Mouse (Mus musculus) midbrain, embryonic 12.5 days (tissue): ENCODE data around the gene Kirrel. TPM values are rescaled to one million over a fixed set of nuclear protein-coding genes. Genes with fewer than 3 reads are reported as not detected.

Experiments
- ATAC-seq: fragments of 200-750 bp; cut with Nextera tagmentation; 2 replicates; pipeline ENCODE4 v1.8.0; 2017; ENCODE audit warnings: low read depth, moderate TSS enrichment, moderate library complexity; ENCODE audit not compliant: low FRiP score
- H3K27ac ChIP-seq: fragments of 300-500 bp; sonication (generic); replicated peaks from 2 replicates; pipeline ENCODE4 v1.5.1; 2016; ENCODE audit warnings: mild to moderate bottlenecking
- H3K27me3 ChIP-seq: fragments of 300-500 bp; sonication (generic); 2 replicates; pipeline ENCODE4 v1.6.1; 2016; ENCODE audit warnings: mild to moderate bottlenecking
- H3K36me3 ChIP-seq: fragments of 300-500 bp; sonication (generic); 2 replicates; pipeline ENCODE4 v1.6.1; 2016
- H3K4me1 ChIP-seq: fragments of 300-500 bp; sonication (generic); 2 replicates; pipeline ENCODE4 v1.6.1; 2016
- H3K4me2 ChIP-seq: fragments of 300-500 bp; sonication (generic); replicated peaks from 2 replicates; pipeline ENCODE4 v1.6.1; 2016; ENCODE audit warnings: mild to moderate bottlenecking, moderate library complexity
- H3K4me3 ChIP-seq: fragments of 300-500 bp; sonication (generic); 2 replicates; pipeline ENCODE4 v1.5.1; 2016; ENCODE audit warnings: mild to moderate bottlenecking
- H3K9ac ChIP-seq: fragments of 300-500 bp; sonication (generic); replicated peaks from 2 replicates; pipeline ENCODE4 v1.6.1; 2016; ENCODE audit warnings: mild to moderate bottlenecking, moderate library complexity
- H3K9me3 ChIP-seq: fragments of 300-500 bp; sonication (generic); 2 replicates; pipeline ENCODE4 v1.6.1; 2016; ENCODE audit warnings: mild to moderate bottlenecking
- WGBS: fragments of 180-500 bp; shearing (Covaris S2); methylation state at CpG from one replicate; pipeline ENCODE4 v1.1.7; 2016; 5-methylcytosine and 5-hydroxymethylcytosine counted together
- polyA plus RNA-seq: library from polyadenylated mRNA; unstranded; fragments of >200 nt; fragmentation: Nextera tagmentation; extraction: Ambion mirVana; gene quantifications from 2 replicates; pipeline ENCODE4 v1.2.1, GENCODE M21; 2016

Kirrel gene
- polyA plus RNA-seq, 1 experiment from 2014 or later = 12.9 TPM

GRCm38 (mm10) chr3:87175438-87175815 lies 880 bp upstream of the Kirrel start:
- no peak overlapping the region for H3K4me3 ChIP-seq
- H3K4me2 ChIP-seq = no peak overlapping the region

GRCm38 (mm10) chr3:87174769-87175437 lies 356 bp upstream of the Kirrel start:
- H3K9ac ChIP-seq = peak overlapping the region; percentile 81
- no peaks in the 10 kb centered on the region for H3K9me3 ChIP-seq
- H3K27me3 ChIP-seq = no peaks in the 10 kb centered on the region
- peaks cover 43% of the 10 kb centered on the region for H3K4me1 ChIP-seq
- WGBS = 1% methylated on average over 25 of the region's 25 CpGs
- no peak; the same call in 1 of the 2 replicates for ATAC-seq
- H3K4me2 ChIP-seq = peak overlapping the region; percentile 72
- peak overlapping the region; percentile 73 for H3K27ac ChIP-seq
- H3K4me3 ChIP-seq = peak overlapping the region; percentile 64
- no peaks in the 10 kb centered on the region for H3K36me3 ChIP-seq

More at GRCm38 (mm10) chr3:87175438-87175815, 880 bp upstream of the Kirrel start:
- Histone ChIP-seq H3K27me3 (no peaks in the 10 kb centered on the region), H3K9ac (no peak overlapping the region), H3K9me3 (no peaks in the 10 kb centered on the region), H3K27ac (no peak overlapping the region), H3K4me1 (peaks cover 39% of the 10 kb centered on the region), H3K36me3 (no peaks in the 10 kb centered on the region)
- 57% methylated on average over 3 of the region's 3 CpGs for WGBS
- no peak for ATAC-seq

GRCm38 (mm10) chr3:87173486-87174085 lies 961 bp downstream of the Kirrel start:
- peak overlapping the region; percentile 64 for H3K4me3 ChIP-seq
- no peaks in the 10 kb centered on the region for H3K9me3 ChIP-seq
- ATAC-seq = peak; percentile 3; the same call in 1 of the 2 replicates
- H3K4me2 ChIP-seq = peak overlapping the region; percentile 72
- 4% methylated on average over 8 of the region's 8 CpGs for WGBS
- H3K27ac ChIP-seq = peak overlapping the region; percentile 73
- no peaks in the 10 kb centered on the region for H3K36me3 ChIP-seq
- H3K4me1 ChIP-seq = peaks cover 55% of the 10 kb centered on the region
- peak overlapping the region; percentile 81 for H3K9ac ChIP-seq
- H3K27me3 ChIP-seq = no peaks in the 10 kb centered on the region

- no peak for ATAC-seq
- Histone ChIP-seq H3K27me3 (no peaks in the 10 kb centered on the region), H3K9ac (peak overlapping the region; percentile 81)
Measured at GRCm38 (mm10) chr3:87173103-87173444, 1.5 kb downstream of the Kirrel start.

GRCm38 (mm10) chr3:87172351-87173102 lies 2.0 kb downstream of the Kirrel start:
- Histone ChIP-seq H3K4me3 (peak overlapping the region; percentile 64), H3K9me3 (no peaks in the 10 kb centered on the region), H3K36me3 (no peaks in the 10 kb centered on the region), H3K27me3 (no peaks in the 10 kb centered on the region), H3K4me2 (peak overlapping the region; percentile 72), H3K27ac (peak overlapping the region; percentile 73), H3K4me1 (peaks cover 60% of the 10 kb centered on the region), H3K9ac (peak overlapping the region; percentile 81)
- WGBS = under 1% methylated on average over 14 of the region's 15 CpGs
- 0 out of 2 replicates have a peak, but pooled peaks have one; percentile 11 for ATAC-seq

More at GRCm38 (mm10) chr3:87173103-87173444, 1.5 kb downstream of the Kirrel start:
- peak overlapping the region; percentile 73 for H3K27ac ChIP-seq
- 0% methylated on average over 2 of the region's 2 CpGs for WGBS
- H3K9me3 ChIP-seq = no peaks in the 10 kb centered on the region
- H3K4me3 ChIP-seq = peak overlapping the region; percentile 64
- H3K4me2 ChIP-seq = peak overlapping the region; percentile 72
- H3K36me3 ChIP-seq = no peaks in the 10 kb centered on the region
- H3K4me1 ChIP-seq = peaks cover 60% of the 10 kb centered on the region

- Histone ChIP-seq H3K4me2 (peak overlapping the region; percentile 72), H3K9me3 (no peaks in the 10 kb centered on the region), H3K9ac (peak overlapping the region; percentile 81), H3K27ac (peak overlapping the region; percentile 73), H3K27me3 (no peaks in the 10 kb centered on the region), H3K36me3 (no peaks in the 10 kb centered on the region), H3K4me3 (peak overlapping the region; percentile 64), H3K4me1 (peaks cover 60% of the 10 kb centered on the region)
- 44% methylated on average over 11 of the region's 13 CpGs for WGBS
- ATAC-seq = no peak
Measured at GRCm38 (mm10) chr3:87171201-87172100, 3.1 kb downstream of the Kirrel start.

- Histone ChIP-seq H3K27me3 (no peaks in the 10 kb centered on the region), H3K36me3 (no peaks in the 10 kb centered on the region), H3K4me1 (peaks cover 72% of the 10 kb centered on the region), H3K4me3 (no peak overlapping the region), H3K9ac (no peak overlapping the region), H3K9me3 (no peaks in the 10 kb centered on the region), H3K27ac (no peak overlapping the region), H3K4me2 (peak overlapping the region; percentile 24; the same call in 1 of the 2 replicates)
- no peak for ATAC-seq
- WGBS = 48% methylated on average over 5 of the region's 5 CpGs
Measured at GRCm38 (mm10) chr3:87169402-87170015, 5.0 kb downstream of the Kirrel start.

- no peak overlapping the region for H3K9ac ChIP-seq
- ATAC-seq = no peak
- WGBS = 65% methylated on average over 7 of the region's 7 CpGs
- no peaks in the 10 kb centered on the region for H3K27me3 ChIP-seq
- no peak overlapping the region for H3K4me3 ChIP-seq
- peaks cover 76% of the 10 kb centered on the region for H3K4me1 ChIP-seq
- H3K9me3 ChIP-seq = no peaks in the 10 kb centered on the region
- no peak overlapping the region for H3K27ac ChIP-seq
- no peaks in the 10 kb centered on the region for H3K36me3 ChIP-seq
- H3K4me2 ChIP-seq = no peak overlapping the region
Measured at GRCm38 (mm10) chr3:87168756-87169155, 5.8 kb downstream of the Kirrel start.

- no peaks in the 10 kb centered on the region for H3K36me3 ChIP-seq
- WGBS = 92% methylated on average over 6 of the region's 6 CpGs
- H3K27me3 ChIP-seq = no peaks in the 10 kb centered on the region
- H3K4me3 ChIP-seq = no peak overlapping the region
- H3K9me3 ChIP-seq = no peaks in the 10 kb centered on the region
- no peak overlapping the region for H3K4me2 ChIP-seq
- no peak overlapping the region for H3K27ac ChIP-seq
- ATAC-seq = no peak
- H3K9ac ChIP-seq = no peak overlapping the region
- peaks cover 73% of the 10 kb centered on the region for H3K4me1 ChIP-seq
Measured at GRCm38 (mm10) chr3:87167621-87168020, 6.9 kb downstream of the Kirrel start.

- 28% methylated on average over 8 of the region's 8 CpGs for WGBS
Measured at GRCm38 (mm10) chr3:87165291-87165881, 9.2 kb downstream of the Kirrel start.

More at GRCm38 (mm10) chr3:87165291-87165881, 9.2 kb downstream of the Kirrel start:
- H3K9ac ChIP-seq = peak overlapping the region; percentile 28; the same call in 1 of the 2 replicates
- no peak overlapping the region for H3K4me3 ChIP-seq
- H3K9me3 ChIP-seq = no peaks in the 10 kb centered on the region
- ATAC-seq = no peak
- peaks cover 76% of the 10 kb centered on the region for H3K4me1 ChIP-seq
- peak overlapping the region; percentile 19; the same call in 1 of the 2 replicates for H3K4me2 ChIP-seq
- H3K27me3 ChIP-seq = no peaks in the 10 kb centered on the region
- H3K36me3 ChIP-seq = no peaks in the 10 kb centered on the region
- H3K27ac ChIP-seq = peak overlapping the region; percentile 54
